Mouse (Mus musculus): ENCODE measurements at regions not wholly inside any gene's neighbourhood (a gene's known extent, or its start where the extent isn't known, plus 50 kb on each side); places are given as distances from the start of the nearest gene placed in this dataset.

DNA sequence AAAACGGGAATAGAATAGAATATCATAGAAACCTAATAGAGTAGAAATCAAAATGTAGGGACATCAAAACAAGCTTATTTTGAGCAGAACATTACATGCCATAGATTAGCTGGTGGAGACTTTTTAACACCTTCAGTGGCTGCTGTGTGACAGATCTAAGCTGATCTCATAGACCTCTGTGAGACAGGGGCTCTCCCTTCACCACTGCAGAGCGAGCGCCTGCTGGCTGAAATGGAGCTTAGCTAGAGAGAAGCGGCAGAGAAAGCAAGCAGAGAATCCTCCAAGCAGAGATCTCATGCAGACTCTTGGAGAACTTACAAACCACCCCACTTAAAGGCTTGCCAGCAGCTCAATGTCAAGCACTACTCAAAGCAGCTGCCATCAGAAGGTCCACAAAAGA is 65.5 kb upstream of the H2afz start:
- no peak for DNase-seq

GRCm38 (mm10) chr3:137801402-137802020 is 62.8 kb upstream of the H2afz start:
- DNase-seq, result no peak

GRCm38 (mm10) chr3:137807423-137807822 is 56.9 kb upstream of the H2afz start:
- no peak for DNase-seq

GRCm38 (mm10) chr3:137807913-137808684 is 56.2 kb upstream of the H2afz start:
- no peak for DNase-seq

GRCm38 (mm10) chr3:137810123-137810522 is 54.2 kb upstream of the H2afz start:
- no peak for DNase-seq
